Mouse (Mus musculus) brain, embryonic 14.5 days (tissue): Measurements from ENCODE around the gene Rhou.
"Not testable (repeated sequence)": the region's sequence is repeated elsewhere in the genome, so short reads cannot be mapped to it uniquely, and the experiment has no call there.

Experiments used
- CTCF ChIP-seq: fragments of 200-500 bp; IDR thresholded peaks from 2 replicates; pipeline ENCODE4 v1.5.1; 2012; ENCODE audit warnings: inconsistent platforms, mild to moderate bottlenecking, moderate library complexity, borderline replicate concordance; ENCODE audit not compliant: insufficient read depth, insufficient read length; ENCODE audit errors: extremely low read depth
- POLR2A ChIP-seq: fragments of 200-500 bp; IDR thresholded peaks from 2 replicates; pipeline ENCODE4 v1.6.1; 2012; ENCODE audit warnings: mild to moderate bottlenecking, inconsistent platforms, borderline replicate concordance; ENCODE audit not compliant: poor library complexity, insufficient read depth, insufficient read length, severe bottlenecking; ENCODE audit errors: extremely low read depth

DNA sequence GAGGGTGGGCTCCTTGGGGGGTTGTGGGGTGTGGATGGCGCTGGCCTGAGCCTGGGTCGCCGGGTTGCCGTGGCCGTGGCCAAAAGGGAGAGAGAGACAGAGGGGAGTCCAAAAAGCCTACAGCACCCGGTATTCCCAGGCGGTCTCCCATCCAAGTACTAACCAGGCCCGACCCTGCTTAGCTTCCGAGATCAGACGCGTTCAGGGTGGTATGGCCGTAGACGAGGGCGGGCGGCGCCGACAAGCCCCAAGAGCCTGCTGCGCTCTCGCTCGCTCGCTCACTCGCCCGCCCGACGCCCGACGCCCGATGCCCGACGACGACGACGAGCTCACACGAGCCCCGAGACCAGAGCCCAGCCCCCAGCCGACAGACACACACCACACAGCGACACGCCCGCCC, 30.2 kb upstream of the Rhou start:
- not testable (repeated sequence) for TF ChIP-seq CTCF, POLR2A
